Mouse (Mus musculus): Measurements from ENCODE around the gene Hspa5.
"Not testable (repeated sequence)": the region's sequence is repeated elsewhere in the genome, so short reads cannot be mapped to it uniquely, and the experiment has no call there.

Gene Hspa5

GRCm38 (mm10) chr2:34772252-34773235, 774 bp downstream of the Hspa5 start:
- DNase-seq, result peak; percentile 81

GRCm38 (mm10) chr2:34773673-34774072, 1.9 kb downstream of the Hspa5 start:
- no peak for DNase-seq

GRCm38 (mm10) chr2:34774493-34774892, 2.7 kb downstream of the Hspa5 start:
- no peak for DNase-seq

DNA sequence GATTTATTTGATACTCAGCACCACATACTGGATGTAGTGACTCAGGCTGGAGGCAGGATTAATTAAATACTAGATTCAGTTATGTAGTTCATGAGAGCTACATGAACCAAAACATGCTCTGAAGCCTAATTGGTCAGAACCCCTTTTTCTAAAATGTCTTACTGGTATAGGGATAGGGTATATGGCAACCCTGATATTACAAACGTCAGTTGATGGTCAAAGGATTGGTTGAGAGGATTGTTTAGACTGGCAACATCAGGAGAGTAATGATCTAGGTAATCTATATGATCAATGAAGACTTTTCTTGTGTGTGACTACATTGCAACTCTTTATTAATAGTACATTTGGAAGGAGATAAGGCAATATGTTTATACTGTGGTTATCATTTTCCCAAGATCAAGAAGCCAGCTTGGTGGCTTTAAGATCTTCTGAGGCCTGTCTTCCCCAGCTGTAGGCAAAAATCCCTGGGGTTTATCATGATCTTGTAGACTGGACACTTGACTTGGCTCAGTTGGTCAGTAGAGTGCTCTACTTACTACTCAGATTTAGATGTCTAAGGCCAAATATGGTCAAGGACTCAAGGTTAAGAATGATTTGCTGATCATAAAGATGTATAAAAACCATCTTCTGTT, 5.6 kb downstream of the Hspa5 start:
- no peak for DNase-seq

GRCm38 (mm10) chr2:34783064-34784020, 11.6 kb downstream of the Hspa5 start:
- no peak for DNase-seq

- peak; percentile 68 for DNase-seq
These were observed 12.3 kb downstream of the Hspa5 start for GRCm38 (mm10) chr2:34784085-34784484.

- peak; percentile 65 for DNase-seq
These were observed 18.5 kb downstream of the Hspa5 start for GRCm38 (mm10) chr2:34790282-34790681.

GRCm38 (mm10) chr2:34792543-34792942, 20.8 kb downstream of the Hspa5 start:
- DNase-seq, result not testable (repeated sequence)

DNA sequence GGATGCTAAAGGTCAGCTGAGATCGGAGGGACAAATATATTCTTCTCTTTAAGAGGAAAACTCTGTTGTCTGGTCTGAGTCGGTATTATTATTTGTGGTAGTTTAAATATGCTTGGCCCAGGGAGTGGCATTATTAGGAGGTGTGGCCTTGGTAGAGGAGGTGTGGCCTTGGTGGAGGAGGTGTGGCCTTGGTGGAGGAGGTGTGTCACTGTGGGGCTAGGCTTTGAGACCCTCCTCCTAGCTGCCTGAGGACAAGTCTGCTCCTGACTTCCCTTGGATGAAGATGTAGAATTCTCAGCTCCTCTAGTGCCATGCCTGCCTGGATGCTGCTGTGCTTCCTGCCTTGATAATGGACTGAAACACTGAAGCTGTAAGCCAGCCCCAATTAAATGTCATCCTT, 22.7 kb downstream of the Hspa5 start:
- DNase-seq, result no peak

- no peak for DNase-seq
These were observed 23.7 kb downstream of the Hspa5 start for GRCm38 (mm10) chr2:34795426-34795825.

GRCm38 (mm10) chr2:34799357-34800256, 27.8 kb downstream of the Hspa5 start, which contains the start of gene Rabepk:
TSS of gene Rabepk (minus strand) at chr2:34799912.
- peak; percentile 91 for DNase-seq

DNA sequence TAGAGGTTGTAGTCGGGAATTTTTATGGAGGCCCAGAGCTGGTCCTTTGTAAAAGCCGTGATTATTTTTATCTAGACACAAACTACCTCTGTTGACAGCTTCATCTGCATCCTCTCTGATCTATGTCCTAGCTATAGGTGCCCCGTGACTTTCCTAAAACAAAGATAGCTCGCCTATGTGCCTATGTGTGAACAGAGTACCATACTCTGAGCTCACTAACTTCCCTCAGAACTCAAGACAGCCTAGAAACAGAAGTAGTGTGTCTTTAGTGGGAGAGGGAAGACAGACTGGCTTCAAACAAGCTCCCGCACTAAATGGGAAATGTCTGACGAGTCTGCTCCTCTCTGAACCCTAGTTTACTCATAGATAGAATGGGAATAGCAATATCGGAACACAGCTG, 28.6 kb downstream of the Hspa5 start:
- no peak for DNase-seq

DNA sequence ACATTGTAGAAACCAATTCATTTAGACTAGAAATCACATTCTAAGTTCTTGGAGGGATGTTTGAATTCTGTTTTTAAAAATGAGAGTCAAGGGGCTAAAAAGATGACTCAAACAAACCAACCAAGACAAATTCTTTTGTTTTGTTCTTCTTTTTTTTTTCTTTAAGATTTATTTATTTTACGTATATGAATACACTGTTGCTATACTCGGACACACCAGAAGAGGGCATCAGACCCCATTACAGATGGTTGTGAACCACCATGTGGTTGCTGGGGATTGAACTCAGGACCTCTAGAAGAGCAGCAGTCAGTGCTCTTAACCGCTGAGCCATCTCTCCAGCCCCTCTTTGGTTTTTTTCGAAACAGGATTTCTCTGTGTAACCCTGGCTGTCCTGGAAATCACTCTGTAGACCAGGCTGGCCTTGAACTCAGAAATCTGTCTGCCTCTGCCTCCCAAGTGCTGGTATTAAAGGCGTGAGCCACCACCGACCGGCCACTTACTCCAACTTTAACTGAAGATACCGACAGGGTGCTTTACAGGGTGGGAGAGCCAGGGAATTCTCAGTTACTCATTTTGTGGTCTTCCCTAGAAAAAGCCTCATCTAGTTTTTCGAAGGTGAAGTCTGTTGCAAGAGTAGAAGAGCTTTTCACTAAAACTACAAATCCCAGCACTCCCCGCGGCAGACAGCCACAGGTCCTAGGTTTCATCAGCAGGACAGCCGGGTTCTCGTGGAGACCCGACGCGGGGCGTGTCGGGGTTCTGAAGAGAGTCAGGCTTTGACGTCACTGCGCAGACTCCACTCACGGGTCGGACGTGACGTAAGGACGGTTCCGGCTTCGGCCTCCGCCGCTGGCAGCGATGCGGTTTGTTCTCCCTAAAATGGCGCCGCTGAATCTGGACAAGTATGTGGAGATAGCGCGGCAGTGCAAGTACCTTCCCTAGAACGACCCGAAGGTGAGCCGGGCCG, 30.0 kb downstream of the Hspa5 start:
- DNase-seq, result peak; percentile 95

GRCm38 (mm10) chr2:34802565-34803245, 30.9 kb downstream of the Hspa5 start:
- peak; percentile 54 for DNase-seq

- DNase-seq, result no peak
These were observed 32.0 kb downstream of the Hspa5 start for GRCm38 (mm10) chr2:34803746-34804145.

DNA sequence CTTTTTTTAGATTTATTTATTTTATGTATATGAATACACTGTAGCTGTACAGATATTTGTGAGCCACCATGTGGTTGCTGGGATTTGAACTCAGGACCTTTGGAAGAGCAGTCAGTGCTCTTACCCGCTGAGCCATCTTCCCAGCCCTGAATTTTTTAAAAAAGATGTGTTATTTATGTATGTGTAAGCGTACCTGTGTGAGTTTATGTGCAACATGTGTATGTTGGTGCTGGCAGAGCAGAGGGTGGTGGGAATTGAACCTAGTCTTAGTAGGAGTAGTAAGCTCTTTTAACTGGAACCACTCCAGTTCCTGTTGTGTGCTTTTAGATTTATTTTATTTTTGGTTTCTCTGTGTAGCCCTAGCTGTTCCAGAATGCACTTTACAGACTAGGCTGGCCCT, 32.4 kb downstream of the Hspa5 start:
- no peak for DNase-seq

DNA sequence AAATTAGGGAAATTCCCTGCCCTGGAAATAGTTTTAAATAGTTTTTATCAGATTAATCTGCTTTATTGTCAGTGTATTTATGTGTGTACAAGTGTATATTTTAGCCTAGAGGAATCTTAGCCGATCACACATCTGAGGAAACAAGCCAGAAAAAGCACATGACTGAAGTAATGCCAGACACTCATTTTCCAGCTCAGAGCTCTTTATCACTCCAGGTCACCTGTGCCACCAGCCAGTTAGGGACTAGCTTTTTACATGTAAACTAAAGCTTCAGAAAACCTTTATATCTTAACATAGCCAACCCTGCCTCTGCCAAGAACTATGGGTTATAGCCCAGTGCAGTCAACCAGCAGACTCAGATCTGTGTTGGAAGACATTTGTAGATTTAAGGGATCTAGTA, 33.0 kb downstream of the Hspa5 start:
- no peak for DNase-seq

- DNase-seq, result no peak
These were observed 33.7 kb downstream of the Hspa5 start for GRCm38 (mm10) chr2:34805364-34805950.

GRCm38 (mm10) chr2:34808057-34808456, 36.3 kb downstream of the Hspa5 start:
- no peak for DNase-seq
